Mouse (Mus musculus) kidney, adult 2 months (tissue): Measurements from ENCODE around the gene Supt6.

Source experiments
- CTCF ChIP-seq: fragments of 200-500 bp; conservative IDR thresholded peaks from 2 replicates; pipeline ENCODE4 v1.5.1; 2011; ENCODE audit warnings: low read depth, mild to moderate bottlenecking, control low read depth, low read length, moderate library complexity, mixed read lengths; ENCODE audit not compliant: insufficient read depth, insufficient read length
- POLR2A ChIP-seq: fragments of 200-500 bp; IDR thresholded peaks from one replicate; pipeline ENCODE4 v1.6.1; 2011; ENCODE audit warnings: low read depth, low read length, control low read depth

GRCm38 (mm10) chr11:78176402-78176862, 69.4 kb downstream of the Supt6 start, which contains the start of the genes Nek8 and Tlcd1:
- no peak for TF ChIP-seq CTCF
- peak; percentile 3 for TF ChIP-seq POLR2A
